Mouse (Mus musculus) ES-E14 (cell line): ENCODE results near the gene Pdzd2. TPM values are rescaled to one million over a fixed set of nuclear protein-coding genes. Genes with fewer than 3 reads are reported as not detected.

Source experiments
- DNase-seq: peaks from one replicate; pipeline ENCODE4 v3.0.0-alpha.2; 2013; ENCODE audit warnings: low read depth, low spot score
- H3K27ac ChIP-seq: 2 replicates; pipeline ENCODE4 v1.5.1; 2012; ENCODE audit warnings: low read depth, mild to moderate bottlenecking, low read length, moderate library complexity, mixed read lengths; ENCODE audit not compliant: poor library complexity, insufficient read depth, severe bottlenecking
- H3K36me3 ChIP-seq: 2 replicates; pipeline ENCODE4 v1.6.1; 2012; ENCODE audit warnings: mild to moderate bottlenecking, low read length, moderate library complexity, mixed read lengths; ENCODE audit not compliant: control insufficient read depth, poor library complexity, insufficient read depth, severe bottlenecking
- H3K4me1 ChIP-seq, 2 experiments: fragments of 150-350 bp in 1 of 2; sonication (generic) in 1 of 2; 2 replicates each; pipeline ENCODE4 v1.6.1; 2012; ENCODE audit warnings: low read length in 2 of 2, mild to moderate bottlenecking in 1 of 2, mixed read lengths in 1 of 2; ENCODE audit not compliant: control insufficient read depth in 2 of 2, insufficient read depth in 2 of 2, poor library complexity in 1 of 2
- H3K4me3 ChIP-seq, 2 experiments: fragments of 150-350 bp in 1 of 2; sonication (generic) in 1 of 2; 2 replicates each; pipeline ENCODE4 v1.5.1; 2012; ENCODE audit warnings: low read length in 2 of 2, low read depth in 1 of 2, mild to moderate bottlenecking in 1 of 2, mixed read lengths in 1 of 2; ENCODE audit not compliant: insufficient read depth in 1 of 2, poor library complexity in 1 of 2, severe bottlenecking in 1 of 2
- H3K9ac ChIP-seq: 2 replicates; pipeline ENCODE4 v1.6.1; 2012; ENCODE audit warnings: low read depth, mild to moderate bottlenecking, low read length, mixed read lengths; ENCODE audit not compliant: poor library complexity, insufficient read depth, severe bottlenecking
- H3K9me3 ChIP-seq: fragments of 150-350 bp; sonication (generic); 2 replicates; pipeline ENCODE4 v1.6.1; 2012; ENCODE audit warnings: low read depth, mild to moderate bottlenecking, low read length; ENCODE audit not compliant: control insufficient read depth, insufficient read depth
- CHD2 ChIP-seq: IDR thresholded peaks from 2 replicates; pipeline ENCODE4 v1.6.1; 2014; ENCODE audit warnings: mild to moderate bottlenecking, low read depth, low read length, inconsistent platforms
- HCFC1 ChIP-seq: IDR thresholded peaks from 2 replicates; pipeline ENCODE4 v1.6.1; 2012; ENCODE audit warnings: low read length, inconsistent platforms, borderline replicate concordance; ENCODE audit not compliant: insufficient read depth
- MAFK ChIP-seq: IDR thresholded peaks from 2 replicates; pipeline ENCODE4 v1.6.1; 2014; ENCODE audit warnings: mild to moderate bottlenecking, low read depth, low read length, inconsistent platforms; ENCODE audit not compliant: insufficient read depth
- ZC3H11A ChIP-seq: IDR thresholded peaks from 2 replicates; pipeline ENCODE4 v1.6.1; 2012; ENCODE audit warnings: low read depth, mild to moderate bottlenecking, inconsistent platforms, low read length, borderline replicate concordance
- ZNF384 ChIP-seq: IDR thresholded peaks from 2 replicates; pipeline ENCODE4 v1.6.1; 2012; ENCODE audit warnings: low read depth, low read length, inconsistent platforms
- in situ Hi-C, 2 experiments: fragments of 600-800 bp; cut with MboI; formaldehyde crosslinking; loops; one replicate each; pipeline ENCODE4 v1.15.1; 2025; ENCODE audit warnings: low sequenced_read_pairs in 2 of 2, inconsistent platforms in 1 of 2; ENCODE audit not compliant: unreplicated experiment in 2 of 2
- total RNA-seq: library from RNA; depleted of rRNA; stranded (reverse); fragments of 300-350 nt; gene quantifications from 2 replicates; pipeline ENCODE4 v1.2.3, GENCODE M21; 2012

Gene Pdzd2
- total RNA-seq, 1 experiment: 6.3 TPM

DNA sequence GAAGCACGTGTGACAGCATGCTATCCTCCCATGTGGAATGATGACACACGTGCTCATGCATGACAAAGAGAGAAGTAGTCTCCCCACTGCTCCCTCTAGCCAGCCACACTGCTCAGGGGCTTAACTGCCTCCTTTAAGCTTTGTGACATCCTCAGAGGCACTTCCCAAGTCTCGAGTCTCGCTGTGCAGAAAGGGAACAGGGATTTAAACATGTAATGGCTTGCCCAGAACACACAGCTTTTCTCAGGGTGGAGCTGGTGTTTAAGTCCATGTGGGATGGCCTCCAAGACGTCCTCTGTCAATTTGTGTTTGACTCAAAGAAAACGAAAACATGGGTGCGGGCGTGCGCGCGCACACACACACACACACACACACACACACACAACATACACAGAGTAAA, 301.6 kb downstream of the Pdzd2 start:
- TF ChIP-seq ZNF384 (no peak), MAFK (no peak), ZC3H11A (no peak), HCFC1 (no peak), CHD2 (no peak)
- H3K4me3 ChIP-seq: no peak overlapping the region
- H3K9ac ChIP-seq: no peak overlapping the region
- no peak for DNase-seq
- in situ Hi-C loops: no loop called here
- no peaks in the 10 kb centered on the region for H3K9me3 ChIP-seq
- no peaks in the 10 kb centered on the region for H3K36me3 ChIP-seq
- no peak overlapping the region for H3K27ac ChIP-seq
- H3K4me1 ChIP-seq: peaks cover 3 to 12% of the 10 kb centered on the region in 2 experiments; a peak in 2 of 4 replicates

DNA sequence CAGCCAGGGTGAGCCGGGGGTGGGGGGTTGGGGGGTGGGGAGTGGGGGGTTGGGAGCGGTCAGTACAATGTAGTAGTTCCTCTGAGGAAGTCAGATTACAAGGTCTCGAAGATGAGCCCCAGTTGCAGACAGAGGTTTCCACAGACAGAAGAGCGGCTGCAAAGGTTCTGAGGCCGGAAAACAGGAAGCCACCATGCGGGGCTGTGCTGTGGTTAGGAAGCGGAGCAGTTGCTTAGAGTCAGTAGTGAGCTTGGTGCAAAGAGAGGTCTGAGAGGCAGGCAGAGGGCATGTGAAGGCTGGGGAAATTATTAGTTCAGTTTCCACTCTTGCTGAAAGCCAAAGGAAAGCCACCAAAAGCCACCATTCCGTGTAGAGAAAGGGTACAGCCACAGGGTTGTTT, 303.8 kb downstream of the Pdzd2 start:
- TF ChIP-seq CHD2 (no peak), MAFK (no peak), ZNF384 (no peak)
- H3K36me3 ChIP-seq: no peaks in the 10 kb centered on the region
- H3K4me1 ChIP-seq: peaks cover 3 to 12% of the 10 kb centered on the region in 2 experiments; a peak in 2 of 4 replicates
- no peak overlapping the region for H3K4me3 ChIP-seq
- no peak for DNase-seq
- H3K9ac ChIP-seq: no peak overlapping the region
- no peaks in the 10 kb centered on the region for H3K9me3 ChIP-seq
- H3K27ac ChIP-seq: no peak overlapping the region
- in situ Hi-C loops: no loop called here

DNA sequence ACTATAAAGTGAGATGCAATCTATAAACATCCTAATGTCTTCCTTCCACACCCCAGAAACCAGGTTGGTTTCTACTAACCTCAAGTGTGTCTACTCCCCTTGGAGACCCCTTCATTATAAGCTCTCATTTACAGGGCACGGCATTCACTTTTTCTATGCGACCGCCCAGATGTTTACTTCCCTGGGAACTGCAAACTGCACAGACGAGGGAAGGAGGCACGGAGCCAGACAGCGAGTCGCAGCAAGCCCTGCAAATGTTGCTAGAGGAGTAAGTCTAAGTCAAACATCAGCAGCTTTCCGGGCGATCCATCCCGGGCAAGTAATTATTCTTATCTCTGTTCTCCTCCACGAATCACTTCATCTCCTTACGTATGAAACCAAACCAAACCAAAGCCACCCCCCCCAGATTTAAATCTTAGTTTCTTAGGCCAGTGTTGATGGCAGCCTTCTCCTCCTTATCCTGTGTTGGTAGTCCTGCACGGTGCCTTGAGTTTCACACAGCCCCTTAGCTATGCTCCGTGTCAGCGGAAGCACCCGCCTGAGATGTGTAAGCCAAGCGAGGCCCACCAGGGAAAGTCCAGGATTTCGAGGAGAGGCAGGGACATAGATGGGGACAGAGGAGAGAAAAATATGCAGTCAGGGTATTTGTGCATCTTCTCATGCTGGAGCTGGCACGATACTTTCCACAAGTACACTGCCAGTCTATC, 305.7 kb downstream of the Pdzd2 start:
- no peak overlapping the region for H3K27ac ChIP-seq
- peaks cover 3 to 10% of the 10 kb centered on the region in 2 experiments; a peak in 2 of 4 replicates for H3K4me1 ChIP-seq
- in situ Hi-C loops: no loop called here
- H3K9me3 ChIP-seq: no peaks in the 10 kb centered on the region
- H3K36me3 ChIP-seq: no peaks in the 10 kb centered on the region
- DNase-seq: no peak
- TF ChIP-seq ZNF384 (no peak), CHD2 (no peak), HCFC1 (no peak), MAFK (no peak), ZC3H11A (no peak)
- no peak overlapping the region for H3K4me3 ChIP-seq
- H3K9ac ChIP-seq: no peak overlapping the region

DNA sequence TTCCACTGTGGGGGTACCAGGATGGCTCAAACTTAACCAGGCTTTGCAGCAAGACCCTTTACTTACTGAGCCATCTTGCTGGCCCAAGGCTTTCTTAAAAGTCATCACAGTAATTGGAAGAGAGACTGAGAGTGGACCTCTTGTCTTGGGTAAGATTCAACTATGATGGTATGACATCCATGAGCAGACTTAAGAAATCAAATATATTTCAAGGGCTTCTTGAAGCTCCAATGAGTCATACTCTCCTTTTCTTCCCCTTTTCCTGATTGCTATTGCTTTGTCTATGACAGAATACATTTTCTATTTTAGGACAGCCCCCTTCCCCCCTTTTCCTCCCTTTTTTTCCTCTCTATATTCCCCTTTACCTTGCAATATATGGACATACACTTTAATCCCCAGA, 306.8 kb downstream of the Pdzd2 start:
- Histone ChIP-seq H3K9me3 (no peaks in the 10 kb centered on the region), H3K36me3 (no peaks in the 10 kb centered on the region), H3K27ac (no peak overlapping the region), H3K4me3 (no peak overlapping the region), H3K9ac (no peak overlapping the region), H3K4me1 (peaks cover 3 to 8% of the 10 kb centered on the region in 2 experiments; a peak in 2 of 4 replicates)
- in situ Hi-C loops: no loop called here
- TF ChIP-seq HCFC1 (no peak), ZNF384 (no peak), CHD2 (no peak), MAFK (no peak), ZC3H11A (no peak)
- DNase-seq: no peak

DNA sequence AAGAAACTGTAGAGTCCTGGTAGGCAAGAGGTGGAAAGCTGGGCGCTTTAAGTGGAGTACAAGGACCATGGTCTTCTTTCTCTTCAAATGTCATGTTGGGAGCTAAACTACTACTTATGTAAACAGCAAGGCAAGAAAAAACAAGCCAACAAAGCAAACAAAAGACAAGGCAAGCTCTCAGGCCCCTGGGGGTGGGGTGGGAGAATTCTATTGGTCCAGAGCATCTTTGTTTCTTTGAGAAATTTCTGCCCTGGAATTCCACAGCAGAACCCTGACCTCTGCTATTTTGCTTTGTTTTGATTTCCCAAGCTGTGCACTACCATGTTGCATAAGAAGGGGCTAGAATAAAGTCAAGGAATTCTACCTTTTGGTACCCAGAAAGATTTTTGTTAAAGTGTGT, 307.4 kb downstream of the Pdzd2 start:
- H3K9ac ChIP-seq: no peak overlapping the region
- no peak for TF ChIP-seq CHD2
- no peak for TF ChIP-seq ZC3H11A
- no peak for DNase-seq
- H3K9me3 ChIP-seq: no peaks in the 10 kb centered on the region
- peaks cover 3 to 8% of the 10 kb centered on the region in 2 experiments; a peak in 2 of 4 replicates for H3K4me1 ChIP-seq
- in situ Hi-C loops: no loop called here
- no peaks in the 10 kb centered on the region for H3K36me3 ChIP-seq
- H3K27ac ChIP-seq: no peak overlapping the region
- H3K4me3 ChIP-seq: no peak overlapping the region
